Mouse (Mus musculus) neutrophil, adult 83 days (primary cell): ENCODE measurements around the gene Gm813. TPM values are rescaled to one million over a fixed set of nuclear protein-coding genes. Genes with fewer than 3 reads are reported as not detected.

Experiments used
- total RNA-seq, 2 experiments: library from RNA; stranded (reverse); gene quantifications; one replicate each; pipeline ENCODE4 v1.2.4; 2023

Gm813 gene
- not detected for total RNA-seq

GRCm38 (mm10) chr16:58616878-58617277, at the start of gene Gm813:
TSS of gene Gm813 (minus strand) at chr16:58616978.

DNA sequence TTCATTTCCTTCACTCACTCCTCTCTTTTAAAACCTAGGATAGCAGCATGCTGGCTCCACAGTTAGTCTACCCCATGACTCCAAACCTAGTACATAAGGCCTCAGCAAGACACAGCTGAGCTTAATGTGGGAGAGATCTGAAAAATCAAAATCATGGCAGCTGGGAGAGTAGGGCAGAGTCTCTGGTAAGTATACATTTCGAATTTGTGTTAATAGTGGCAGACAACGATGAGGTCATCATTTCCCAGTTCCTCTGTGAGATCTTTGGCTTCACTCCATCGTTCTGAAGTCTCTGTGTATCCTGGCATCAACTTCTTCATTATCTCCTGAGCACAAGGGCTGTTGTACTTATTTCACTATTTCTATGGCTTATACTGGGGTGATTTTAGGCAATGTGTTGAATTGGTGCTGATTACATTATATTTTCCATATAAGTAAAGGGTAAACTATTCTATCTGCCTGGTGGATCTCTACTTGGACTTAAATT, 22.0 kb upstream of the Gm813 start, which contains the start of gene E330017A01Rik:
E330017A01Rik (minus strand) TSS at position 51 of the 487 bp plus-strand sequence.

Other genes with a start within 250 kb of the Gm813 start
- under 1 TPM; 0.48 to 0.79 TPM for gene Dcbld2, start 208.5 kb downstream of the Gm813 start, total RNA-seq
- gene St3gal6, start 92.7 kb downstream of the Gm813 start, total RNA-seq = 100 to 1,000 TPM in 1 of 2 experiments, 10 to 100 TPM in 1; 93.9 to 104 TPM
- not detected for gene E330017A01Rik, start 21.8 kb upstream of the Gm813 start, total RNA-seq
- gene Cpox, start 53.3 kb upstream of the Gm813 start, total RNA-seq = 10 to 100 TPM; 41.8 to 65.3 TPM
- 1 to 10 TPM in 1 of 2 experiments, under 1 TPM in 1; 0.55 to 1.3 TPM for gene Gpr15, start 102.1 kb upstream of the Gm813 start, total RNA-seq
- gene Cldnd1, start 110.9 kb upstream of the Gm813 start, total RNA-seq = 10 to 100 TPM; 25.8 to 29.7 TPM
- not detected for gene Olfr172, start 146.2 kb upstream of the Gm813 start, total RNA-seq
- gene Olfr173, start 183.3 kb upstream of the Gm813 start, total RNA-seq = not detected
- not detected for gene Olfr175-ps1, start 209.8 kb upstream of the Gm813 start, total RNA-seq